8 mouse cellular contexts compared by ENCODE assay signal in genomic region chr16:18625791-18626311, GRCm38 (mm10). TPM values are rescaled to one million over a fixed set of nuclear protein-coding genes. Genes with fewer than 3 reads are reported as not detected.
DNase-seq lines count a peak whose midpoint lies in the region; ATAC-seq lines count a peak whose summit lies in the region.

No protein-coding gene starts in this region.

- no peaks in the 10 kb centered on the region for H3K36me3 ChIP-seq in heart, embryonic 15.5 days
- H3K36me3 ChIP-seq in forebrain, embryonic 10.5 days (replicated peaks) = peaks cover 31% of the 10 kb centered on the region
- peaks cover 41% of the 10 kb centered on the region for H3K36me3 ChIP-seq in midbrain, embryonic 16.5 days (ENCODE audit: control insufficient read depth, insufficient read depth, low read length)

- peaks cover 45% of the 10 kb centered on the region for H3K4me1 ChIP-seq in heart, embryonic 15.5 days (replicated peaks)
- H3K4me1 ChIP-seq in forebrain, embryonic 10.5 days = peaks cover 64% of the 10 kb centered on the region
- H3K4me1 ChIP-seq in midbrain, embryonic 16.5 days (ENCODE audit: control insufficient read depth, insufficient read depth, low read length) = peaks cover 36% of the 10 kb centered on the region

- H3K27me3 ChIP-seq in heart, embryonic 15.5 days = peaks cover 95% of the 10 kb centered on the region
- peaks cover 95% of the 10 kb centered on the region for H3K27me3 ChIP-seq in forebrain, embryonic 10.5 days (ENCODE audit: poor library complexity, severe bottlenecking)
- peaks cover 38% of the 10 kb centered on the region for H3K27me3 ChIP-seq in midbrain, embryonic 16.5 days (ENCODE audit: control insufficient read depth, insufficient read depth, low read depth, low read length)

- peak overlapping the region; percentile 90 for H3K4me2 ChIP-seq in heart, embryonic 15.5 days
- peak overlapping the region; percentile 100 for H3K4me2 ChIP-seq in midbrain, embryonic 16.5 days (ENCODE audit: low read length)

- H3K9me3 ChIP-seq in heart, embryonic 15.5 days (replicated peaks) = no peaks in the 10 kb centered on the region
- no peaks in the 10 kb centered on the region for H3K9me3 ChIP-seq in forebrain, embryonic 10.5 days
- H3K9me3 ChIP-seq in midbrain, embryonic 16.5 days (replicated peaks; ENCODE audit: control insufficient read depth, low read length, poor library complexity, severe bottlenecking) = no peaks in the 10 kb centered on the region

- no peak for ATAC-seq in heart, embryonic 15.5 days (replicated peaks; ENCODE audit: insufficient number of reproducible peaks, insufficient read depth, low FRiP score, low read depth)
- no peak for ATAC-seq in midbrain, embryonic 16.5 days

- peak overlapping the region; percentile 49 for H3K9ac ChIP-seq in heart, embryonic 15.5 days
- H3K9ac ChIP-seq in midbrain, embryonic 16.5 days (ENCODE audit: low read depth, low read length) = peak overlapping the region; percentile 71

- DNase-seq in heart, postnatal 4 days = no peak
- peak; percentile 22 for DNase-seq in ZHBTc4 (ENCODE audit: low read depth, low spot score)
- peak; percentile 33 for DNase-seq in forebrain, embryonic 10.5 days (ENCODE audit: extremely low spot score, low spot score)
- peak; percentile 67 to 80 for DNase-seq in layer of hippocampus, adult 8-10 months (ENCODE audit: low spot score in 2 of 2)
- no peak for DNase-seq in adrenal gland, postnatal 25 days
- DNase-seq in ovary, adult 18-20 months (ENCODE audit: low spot score) = no peak

- peak overlapping the region; percentile 56 for H3K4me3 ChIP-seq in heart, embryonic 15.5 days
- H3K4me3 ChIP-seq in forebrain, embryonic 10.5 days = peak overlapping the region; percentile 61
- peak overlapping the region; percentile 54 for H3K4me3 ChIP-seq in midbrain, embryonic 16.5 days (ENCODE audit: low read depth, low read length)

- no peak overlapping the region for H3K27ac ChIP-seq in heart, embryonic 15.5 days
- H3K27ac ChIP-seq in forebrain, embryonic 10.5 days = peak overlapping the region; percentile 63
- H3K27ac ChIP-seq in midbrain, embryonic 16.5 days (ENCODE audit: low read length) = no peak overlapping the region

- 10% methylated on average over 26 of the region's 26 CpGs for WGBS in heart, embryonic 15.5 days
- 7% methylated on average over 26 of the region's 26 CpGs for WGBS in forebrain, embryonic 10.5 days
- WGBS in midbrain, embryonic 16.5 days = 11% methylated on average over 26 of the region's 26 CpGs

RNA-seq across cellular contexts. Expression of gene Gm49601, which starts 0.4 kb away (rescaled TPM):
- 0.94 and 1.4 TPM in 2 replicates for polyA plus RNA-seq in heart, embryonic 15.5 days (2015; fragmentation: Nextera tagmentation; extraction: Ambion mirVana)
- total RNA-seq in heart, postnatal 4 days (2021) = 1 to 10 TPM; 4.0 to 5.1 TPM
- polyA plus RNA-seq in forebrain, embryonic 10.5 days (2016; fragmentation: Nextera tagmentation; extraction: Ambion mirVana) = 2.3 and 2.4 TPM in 2 replicates
- total RNA-seq in layer of hippocampus, adult 8-10 months (2022) = 100 to 1,000 TPM; 169 to 200 (median 179) TPM
- polyA plus RNA-seq in midbrain, embryonic 16.5 days (2015; fragmentation: Nextera tagmentation; extraction: Ambion mirVana) = 23.3 and 24.6 TPM in 2 replicates
- 2.8 and 5.5 TPM in 2 replicates for total RNA-seq in adrenal gland, postnatal 25 days (2021)

RNA-seq across cellular contexts. Expression of gene Gp1bb, which starts 3.6 kb away (rescaled TPM):
- polyA plus RNA-seq in heart, embryonic 15.5 days (2015; fragmentation: Nextera tagmentation; extraction: Ambion mirVana) = 3.7 and 3.8 TPM in 2 replicates
- 1 to 10 TPM in 1 of 2 experiments, under 1 TPM in 1; 0.32 to 1.1 TPM for total RNA-seq in heart, postnatal 4 days (2021)
- 3.0 and 3.2 TPM in 2 replicates for polyA plus RNA-seq in forebrain, embryonic 10.5 days (2016; fragmentation: Nextera tagmentation; extraction: Ambion mirVana)
- 1 to 10 TPM in 1 of 4 experiments, under 1 TPM in 1, not detected in 2; 0.63 to 1.4 TPM for total RNA-seq in layer of hippocampus, adult 8-10 months (2022)
- 9.4 and 9.8 TPM in 2 replicates for polyA plus RNA-seq in midbrain, embryonic 16.5 days (2015; fragmentation: Nextera tagmentation; extraction: Ambion mirVana)
- not detected in 2 replicates for total RNA-seq in adrenal gland, postnatal 25 days (2021)

RNA-seq across cellular contexts. Expression of gene Sept5, which starts 3.9 kb away (rescaled TPM):
- 8.1 and 14.8 TPM in 2 replicates for polyA plus RNA-seq in heart, embryonic 15.5 days (2015; fragmentation: Nextera tagmentation; extraction: Ambion mirVana)
- 10 to 100 TPM; 10.4 to 15.2 TPM for total RNA-seq in heart, postnatal 4 days (2021)
- polyA plus RNA-seq in forebrain, embryonic 10.5 days (2016; fragmentation: Nextera tagmentation; extraction: Ambion mirVana) = 21.0 and 21.5 TPM in 2 replicates
- 100 to 1,000 TPM; 499 to 528 (median 503) TPM for total RNA-seq in layer of hippocampus, adult 8-10 months (2022)
- polyA plus RNA-seq in midbrain, embryonic 16.5 days (2015; fragmentation: Nextera tagmentation; extraction: Ambion mirVana) = 240 and 262 TPM in 2 replicates
- 8.4 and 11.4 TPM in 2 replicates for total RNA-seq in adrenal gland, postnatal 25 days (2021)

RNA-seq across cellular contexts. Expression of gene Tbx1, which starts 35.4 kb away (rescaled TPM):
- 0.66 and 1.5 TPM in 2 replicates for polyA plus RNA-seq in heart, embryonic 15.5 days (2015; fragmentation: Nextera tagmentation; extraction: Ambion mirVana)
- under 1 TPM; 0.55 to 0.68 TPM for total RNA-seq in heart, postnatal 4 days (2021)
- 0.95 and 1.1 TPM in 2 replicates for polyA plus RNA-seq in forebrain, embryonic 10.5 days (2016; fragmentation: Nextera tagmentation; extraction: Ambion mirVana)
- 1 to 10 TPM in 3 of 4 experiments, under 1 TPM in 1; 0.70 to 1.7 (median 1.3) TPM for total RNA-seq in layer of hippocampus, adult 8-10 months (2022)
- 0.33 and 0.66 TPM in 2 replicates for polyA plus RNA-seq in midbrain, embryonic 16.5 days (2015; fragmentation: Nextera tagmentation; extraction: Ambion mirVana)
- 0.52 TPM in 1 of 2 replicates, not detected in the other for total RNA-seq in adrenal gland, postnatal 25 days (2021)

Comparison
In these comparisons a context has a peak if more than half of its experiments do, and no peak if none do; other contexts are left out.
1. DNase-seq: peak in ZHBTc4 (single experiment), forebrain, embryonic 10.5 days (single experiment) and layer of hippocampus, adult 8-10 months (2 of 2); none in heart, postnatal 4 days (single experiment), adrenal gland, postnatal 25 days (single experiment) and ovary, adult 18-20 months (single experiment).
2. RNA of gene Gm49601, which starts 0.4 kb away (total RNA-seq): 169 to 200 TPM in layer of hippocampus, adult 8-10 months; 2.8 to 5.5 TPM in adrenal gland, postnatal 25 days and 4.0 to 5.1 TPM in heart, postnatal 4 days; every median in the first group is over 10 times any median in the second.
3. RNA of gene Sept5, which starts 3.9 kb away (total RNA-seq): 499 to 528 TPM in layer of hippocampus, adult 8-10 months; 10.4 to 15.2 TPM in heart, postnatal 4 days and 8.4 to 11.4 TPM in adrenal gland, postnatal 25 days; every median in the first group is over 10 times any median in the second.
4. Peak in every context shown above with its lines, with median percentiles within 50 percentile points of each other: H3K4me3 ChIP-seq.